Mouse (Mus musculus): ENCODE data around the gene Cops8.

Cops8 gene

DNA sequence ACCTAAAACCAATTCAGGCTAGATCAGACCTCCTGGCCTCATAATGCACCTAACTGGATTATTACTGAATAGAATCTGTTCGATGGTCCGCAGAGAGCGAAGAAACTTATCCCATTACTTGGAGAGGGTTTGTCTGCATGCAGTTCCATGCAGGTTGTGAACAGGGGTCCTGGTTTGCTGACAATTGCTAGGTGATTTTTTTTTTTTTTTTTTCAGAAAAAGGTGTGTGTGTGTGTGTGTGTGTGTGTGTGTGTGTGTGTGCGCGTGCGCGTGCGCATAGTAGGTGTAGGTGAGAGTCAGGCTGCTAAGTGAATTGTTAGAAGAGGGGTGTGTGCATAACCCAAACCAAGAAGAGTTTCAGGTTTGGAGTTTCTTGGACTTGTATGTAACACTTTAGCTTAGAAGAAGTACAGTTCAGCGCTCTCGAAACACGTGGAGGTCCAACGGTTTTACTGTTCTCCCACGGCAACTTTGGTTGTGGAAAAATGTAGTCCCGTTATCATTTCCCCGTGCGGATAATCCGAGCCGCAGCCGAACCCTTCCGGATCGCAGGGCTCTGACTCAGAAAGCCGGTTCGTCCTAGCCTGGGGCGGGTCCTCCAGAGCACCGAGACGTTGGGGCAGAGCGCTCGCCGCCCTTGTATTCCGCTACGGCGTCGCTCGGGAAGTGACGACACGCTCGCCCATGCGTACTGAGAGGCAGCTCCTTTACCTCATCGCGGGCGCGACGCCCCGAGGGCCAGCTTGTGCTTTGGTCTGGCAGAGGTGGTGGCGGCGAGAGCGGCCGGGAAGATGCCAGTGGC is at the start of gene Cops8:
Gene Cops8 (plus strand): TSS at position 223 of the 802 bp plus-strand sequence.
- peak; percentile 97 for DNase-seq (ENCODE audit: low spot score)

- no peak for DNase-seq (ENCODE audit: low spot score)
Observed at GRCm38 (mm10) chr1:90557140-90557539, 45.6 kb upstream of the Cops8 start.

GRCm38 (mm10) chr1:90560942-90561726 is 41.6 kb upstream of the Cops8 start:
- no peak for DNase-seq (ENCODE audit: low spot score)

GRCm38 (mm10) chr1:90563945-90564344 is 38.8 kb upstream of the Cops8 start:
- no peak for DNase-seq (ENCODE audit: low spot score)

GRCm38 (mm10) chr1:90566664-90567440 is 35.9 kb upstream of the Cops8 start:
- DNase-seq (ENCODE audit: low spot score): no peak

DNA sequence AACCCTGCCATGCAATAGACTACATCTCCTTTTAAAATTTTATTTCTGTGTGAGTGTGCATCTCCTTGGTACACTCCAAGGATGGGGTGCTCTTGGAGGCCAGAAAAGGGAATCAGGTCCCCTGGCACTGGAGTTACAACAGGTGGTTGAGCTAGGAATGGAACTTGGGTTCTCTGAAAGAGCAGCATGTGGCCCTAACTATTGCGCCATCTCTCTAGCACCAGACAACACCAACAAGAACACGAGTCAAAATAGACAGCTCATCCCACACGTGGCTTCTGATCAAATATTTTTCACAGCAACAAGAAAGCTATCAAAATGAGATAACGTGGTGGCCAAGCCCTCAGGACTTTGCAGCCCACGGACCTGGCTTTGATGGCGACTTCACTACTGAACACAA is 28.9 kb upstream of the Cops8 start:
- no peak for DNase-seq (ENCODE audit: low spot score)

GRCm38 (mm10) chr1:90574845-90575244 is 27.9 kb upstream of the Cops8 start:
- DNase-seq (ENCODE audit: low spot score): no peak

GRCm38 (mm10) chr1:90577417-90577816 is 25.4 kb upstream of the Cops8 start:
- no peak for DNase-seq (ENCODE audit: low spot score)

DNA sequence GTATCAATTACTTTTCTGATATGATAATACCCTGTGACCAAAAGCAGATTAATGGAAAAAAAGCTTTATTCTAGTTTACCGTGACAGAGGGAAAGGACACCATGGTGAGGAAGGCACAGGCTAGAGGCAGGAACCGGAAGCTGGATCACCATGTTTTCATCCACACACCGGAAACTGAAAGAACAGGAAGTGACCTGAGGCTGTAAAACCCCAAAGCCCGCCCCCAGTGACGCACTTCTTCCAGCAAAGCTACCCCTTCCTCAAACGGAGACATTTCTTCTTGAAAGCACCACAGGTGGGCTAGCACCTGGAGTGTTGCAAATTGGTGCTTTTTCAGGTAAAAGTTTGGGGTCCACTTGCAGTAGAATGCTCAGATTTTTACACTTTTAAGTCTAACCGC is 20.1 kb upstream of the Cops8 start:
- no peak for DNase-seq (ENCODE audit: low spot score)

DNA sequence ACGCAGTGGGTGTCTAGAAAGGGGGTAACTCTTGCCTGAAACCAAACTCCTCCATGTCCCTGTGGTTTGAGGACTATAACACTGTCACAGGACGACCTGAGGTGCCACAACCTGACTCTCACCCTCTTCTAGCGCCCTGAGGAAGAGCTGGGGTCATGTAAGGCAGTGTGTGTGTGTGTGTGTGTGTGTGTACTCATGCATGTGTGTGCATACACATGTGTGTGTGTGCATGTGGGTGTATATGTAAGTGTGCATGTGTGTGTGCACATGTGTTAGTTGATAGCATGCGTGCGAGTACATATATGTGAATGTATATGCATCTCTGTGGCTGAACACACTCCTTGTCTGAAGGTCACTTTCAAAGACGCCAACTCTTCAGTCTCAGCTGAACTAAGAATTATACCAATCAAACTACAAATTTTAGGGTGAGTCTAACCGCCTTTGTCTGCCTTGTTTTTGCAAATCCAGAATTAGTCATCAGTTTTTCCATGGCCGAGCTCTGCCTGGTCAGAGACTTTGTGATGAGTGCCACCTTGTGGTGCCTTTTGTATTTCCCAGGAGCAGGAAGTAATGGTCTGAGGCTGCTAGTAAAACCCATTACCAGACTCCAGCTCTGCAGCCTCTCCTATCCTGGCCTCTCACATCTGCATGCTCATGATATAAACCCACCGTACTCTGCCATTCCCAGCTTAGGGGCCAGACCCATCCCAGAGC is 14.6 kb upstream of the Cops8 start:
- peak; percentile 81 for DNase-seq (ENCODE audit: low spot score)

DNA sequence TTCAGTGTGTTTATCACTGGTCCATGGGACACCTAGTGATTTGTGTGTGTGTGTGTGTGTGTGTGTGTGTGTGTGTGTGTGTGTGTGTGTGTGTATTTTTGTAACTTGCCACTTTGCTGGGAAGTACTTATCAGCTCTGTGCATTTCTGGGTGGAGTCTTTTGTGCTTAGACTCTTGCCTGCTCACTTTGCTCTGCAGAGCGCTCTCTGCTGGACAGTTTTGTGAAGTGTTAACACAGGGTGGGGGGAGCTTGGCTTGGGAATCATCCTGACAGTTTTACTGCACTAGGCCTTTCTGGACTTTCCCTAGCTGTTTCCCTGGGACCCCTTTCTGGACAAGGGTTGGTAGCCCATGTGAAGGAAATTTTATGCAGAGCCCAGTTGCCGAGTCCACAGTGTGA is 12.0 kb upstream of the Cops8 start:
- DNase-seq (ENCODE audit: low spot score): peak; percentile 58

GRCm38 (mm10) chr1:90592784-90593183 is 10.0 kb upstream of the Cops8 start:
- peak; percentile 75 for DNase-seq (ENCODE audit: low spot score)

- DNase-seq (ENCODE audit: low spot score): peak; percentile 87
Observed at GRCm38 (mm10) chr1:90599226-90599625, 3.6 kb upstream of the Cops8 start.

- DNase-seq (ENCODE audit: low spot score): peak; percentile 44
Observed at GRCm38 (mm10) chr1:90601096-90601495, 1.7 kb upstream of the Cops8 start.

GRCm38 (mm10) chr1:90603561-90603887 is 743 bp downstream of the Cops8 start:
- DNase-seq (ENCODE audit: low spot score): no peak

GRCm38 (mm10) chr1:90609363-90609762 is 6.6 kb downstream of the Cops8 start:
- no peak for DNase-seq (ENCODE audit: low spot score)

GRCm38 (mm10) chr1:90617258-90617657 is 14.5 kb downstream of the Cops8 start:
- no peak for DNase-seq (ENCODE audit: low spot score)

GRCm38 (mm10) chr1:90633415-90634030 is 30.7 kb downstream of the Cops8 start:
- DNase-seq (ENCODE audit: low spot score): peak; percentile 53

- DNase-seq (ENCODE audit: low spot score): peak; percentile 41
Observed at GRCm38 (mm10) chr1:90634205-90634745, 31.5 kb downstream of the Cops8 start.

- peak; percentile 78 for DNase-seq (ENCODE audit: low spot score)
Observed at GRCm38 (mm10) chr1:90638335-90638734, 35.6 kb downstream of the Cops8 start.

GRCm38 (mm10) chr1:90650781-90651437 is 48.1 kb downstream of the Cops8 start:
- peak; percentile 70 for DNase-seq (ENCODE audit: low spot score)
